Mouse (Mus musculus) gastrocnemius, postnatal 4 days (tissue): Measurements from ENCODE around the gene Taz. TPM values are rescaled to one million over a fixed set of nuclear protein-coding genes. Genes with fewer than 3 reads are reported as not detected.
A peak's percentile ranks its signal among the peaks of the same experiment; 100 is the strongest.

ENCODE experiments used
- DNase-seq, 2 experiments: peaks; one replicate each; pipeline ENCODE4 v3.0.0; 2021 to 2022; ENCODE audit warnings: low spot score in 2 of 2, mixed read lengths in 2 of 2
- total RNA-seq, 2 experiments: library from RNA; stranded (reverse); gene quantifications; 2 replicates each; pipeline ENCODE4 v1.2.3; 2021

Taz gene
- total RNA-seq, 2 experiments from 2014 or later = 54.9 to 66.2 TPM

- no peak for DNase-seq
These were observed 8.0 kb upstream of the Taz start for GRCm38 (mm10) chrX:74273422-74274322.

DNA sequence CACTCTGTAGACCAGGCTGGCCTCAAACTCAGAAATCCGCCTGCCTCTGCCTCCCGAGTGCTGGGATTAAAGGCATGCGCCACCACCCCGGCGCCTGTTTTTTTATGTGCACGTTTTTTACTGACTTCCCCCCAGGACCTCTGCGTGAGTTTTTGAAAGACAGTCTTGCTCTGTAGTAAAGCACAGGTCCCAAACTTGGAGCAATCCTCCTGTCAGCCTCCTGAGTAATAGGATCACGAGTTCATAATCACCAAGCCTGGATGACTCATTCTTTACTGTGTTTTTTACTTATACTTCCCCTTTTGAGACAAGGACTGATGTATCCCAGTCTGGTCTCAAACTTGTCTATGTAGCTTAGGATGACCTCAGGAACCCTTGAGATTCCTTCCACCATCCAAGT lies 3.8 kb upstream of the Taz start:
- no peak for DNase-seq

DNA sequence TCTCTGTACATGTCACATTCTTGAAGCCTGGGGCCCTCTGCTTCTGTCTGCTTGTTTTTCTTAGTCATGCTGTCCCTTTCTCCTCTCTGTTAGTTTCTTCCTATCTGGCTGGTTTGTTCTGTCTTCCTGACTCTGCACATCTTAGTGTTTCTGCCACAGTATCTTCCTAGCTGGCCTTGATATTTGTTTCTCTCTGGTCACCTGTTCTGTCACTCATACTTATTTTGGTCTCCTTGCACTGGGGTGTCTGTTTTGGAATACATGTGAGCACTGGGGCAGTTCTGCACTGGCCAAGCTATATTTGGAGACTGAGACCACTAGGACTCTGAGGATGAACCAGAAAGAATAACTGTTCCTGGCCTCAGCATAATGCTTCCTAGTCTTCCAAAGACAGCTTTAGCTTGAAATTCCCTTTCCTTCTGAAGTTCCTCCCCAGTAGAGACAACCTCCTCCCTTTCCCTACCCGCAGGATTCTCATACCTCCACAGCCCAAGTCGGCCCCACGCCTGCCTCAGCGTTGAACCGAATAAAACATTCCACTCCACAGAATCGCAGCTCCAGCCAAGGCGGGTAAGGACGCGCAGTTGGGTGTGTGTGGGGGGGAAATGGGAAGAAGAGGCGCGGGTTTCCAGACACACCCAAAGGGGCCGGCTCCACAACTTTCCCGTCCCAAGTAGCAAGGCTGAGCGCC lies 526 bp upstream of the Taz start:
- no peak for DNase-seq

GRCm38 (mm10) chrX:74282395-74283091 lies 831 bp downstream of the Taz start:
- peak; percentile 54 to 79 for DNase-seq

- no peak for DNase-seq
These were observed 1.4 kb downstream of the Taz start for GRCm38 (mm10) chrX:74283092-74283437.

DNA sequence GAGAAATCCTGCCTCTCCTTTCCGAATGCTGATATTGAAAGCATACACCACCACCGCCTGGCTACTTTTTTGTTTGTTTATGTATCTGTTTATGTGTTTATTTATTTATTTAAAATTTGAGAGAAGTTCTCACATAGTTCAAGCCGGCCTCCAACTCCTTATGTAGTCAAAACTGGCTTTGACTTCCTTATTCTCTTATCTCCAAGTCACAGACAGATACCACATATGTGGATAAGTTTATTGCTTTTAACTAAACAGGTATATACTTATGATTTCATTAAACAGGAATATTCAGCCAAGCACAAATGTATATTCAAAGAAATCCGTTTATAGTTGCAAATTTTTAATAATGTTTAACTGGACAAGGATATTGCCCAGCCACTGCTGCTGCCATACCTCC lies 11.7 kb downstream of the Taz start:
- DNase-seq = no peak

DNA sequence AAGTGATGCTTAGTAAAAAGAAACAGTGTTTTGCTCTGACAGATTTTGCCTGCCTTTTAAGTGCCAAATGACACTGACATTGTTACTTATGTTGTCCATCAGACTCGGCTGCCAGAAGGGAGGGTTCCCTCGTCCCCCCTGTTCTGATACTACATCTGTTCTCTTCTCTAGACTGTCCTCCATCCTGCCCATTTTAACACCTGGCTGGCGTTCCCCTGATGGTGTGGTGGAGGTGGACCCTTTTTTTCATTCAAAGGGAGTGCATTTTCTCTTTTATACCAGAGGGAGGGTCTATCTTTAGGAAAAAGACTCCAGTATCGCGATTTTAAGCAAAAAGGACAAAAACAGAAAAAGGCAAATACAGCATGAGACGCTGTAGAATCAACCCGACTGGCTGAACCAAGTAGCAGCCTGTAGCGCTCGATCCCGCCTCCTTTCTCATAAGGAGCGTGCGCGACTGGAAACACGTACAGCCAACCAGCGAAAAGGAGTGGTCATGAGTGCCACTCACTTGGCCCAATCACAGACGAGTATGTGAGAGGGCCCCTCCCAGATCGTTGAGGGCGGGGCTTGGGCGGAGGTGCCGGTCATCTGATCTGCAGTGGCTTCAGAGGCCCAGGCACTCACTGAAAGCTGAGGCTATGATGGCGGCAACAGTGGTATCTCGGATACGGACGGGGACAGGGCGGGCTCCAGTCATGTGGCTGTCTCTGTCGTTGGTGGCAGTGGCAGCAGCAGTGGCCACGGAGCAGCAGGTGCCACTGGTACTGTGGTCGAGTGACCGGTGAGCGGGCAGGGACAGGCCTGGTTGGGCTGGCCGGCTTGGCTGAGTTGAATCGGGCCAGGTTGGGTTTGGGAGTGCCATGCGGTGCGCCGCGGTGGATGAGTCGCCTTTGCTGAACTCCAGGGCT lies 15.1 kb downstream of the Taz start, which contains the start of gene Atp6ap1:
Gene Atp6ap1, plus strand, starts transcription at position 560 of the 911 bp plus-strand sequence.
- DNase-seq = peak; percentile 73 to 91

DNA sequence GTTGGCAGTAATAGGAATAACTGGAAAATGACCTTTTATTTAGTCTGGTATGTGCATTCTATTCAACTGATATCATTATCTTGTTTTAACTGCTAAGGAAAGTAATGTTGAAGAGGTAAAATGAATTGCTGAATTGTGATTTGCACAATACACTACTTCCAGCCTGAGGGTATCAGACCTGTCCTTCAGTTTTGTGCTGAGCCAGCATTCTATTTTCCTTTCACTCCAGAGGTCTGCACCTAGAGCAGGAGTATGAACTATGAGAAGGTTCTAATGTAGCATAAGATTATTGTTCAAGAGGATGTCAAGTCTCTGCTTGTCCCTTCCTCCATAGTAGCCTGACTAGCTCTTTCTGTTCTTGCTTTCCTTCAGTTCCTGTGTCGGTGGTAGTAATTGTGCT lies 16.6 kb downstream of the Taz start:
- no peak for DNase-seq

- DNase-seq = no peak
These were observed 18.0 kb downstream of the Taz start for GRCm38 (mm10) chrX:74299721-74300120.

DNA sequence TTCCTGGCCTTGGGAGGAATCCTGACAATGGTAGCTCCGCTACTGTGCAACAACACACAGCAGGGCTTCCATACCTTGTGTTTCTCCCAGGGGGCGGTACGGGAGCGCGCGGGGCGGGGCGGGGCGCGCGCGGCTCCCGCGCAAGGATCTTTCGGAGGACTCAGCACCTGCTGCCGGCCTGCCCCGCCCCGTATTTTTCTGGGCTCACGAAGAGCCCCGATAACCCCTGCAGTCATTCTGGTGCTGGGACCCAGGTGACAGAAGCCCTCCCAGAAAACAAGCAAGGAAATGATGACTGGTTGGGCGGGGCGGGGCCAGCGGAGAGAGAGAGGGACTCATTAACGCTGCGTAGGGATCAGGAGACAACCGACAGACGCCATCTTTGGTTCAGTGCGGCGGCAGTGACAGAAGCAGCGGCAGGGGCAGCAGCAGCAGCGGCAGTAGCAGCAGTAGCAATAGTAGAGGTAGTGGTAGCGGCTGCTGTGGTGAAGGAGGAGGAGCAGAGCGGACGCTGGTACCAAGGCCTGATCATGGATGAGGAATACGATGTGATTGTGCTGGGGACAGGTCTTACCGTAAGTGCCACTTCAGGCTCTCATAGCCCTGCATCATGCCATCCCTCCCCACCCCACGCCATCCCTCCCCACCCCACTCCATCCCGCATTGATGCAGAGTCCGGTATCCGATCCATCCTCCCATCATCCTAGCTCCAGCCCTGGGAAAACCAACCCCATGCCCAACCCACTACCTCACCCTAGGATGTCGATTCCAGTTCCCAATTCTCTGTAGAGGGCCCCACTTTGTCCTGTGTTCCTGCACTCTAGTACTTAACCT lies 23.4 kb downstream of the Taz start, which contains the start of gene Gdi1:
Gene Gdi1, plus strand, starts transcription at position 132 of the 834 bp plus-strand sequence.
- DNase-seq = peak; percentile 28 to 63

GRCm38 (mm10) chrX:74312540-74313464 lies 31.1 kb downstream of the Taz start, which contains the start of gene Fam50a:
Gene Fam50a (plus strand): TSS chrX:74313033.
- DNase-seq = peak; percentile 72 to 86

DNA sequence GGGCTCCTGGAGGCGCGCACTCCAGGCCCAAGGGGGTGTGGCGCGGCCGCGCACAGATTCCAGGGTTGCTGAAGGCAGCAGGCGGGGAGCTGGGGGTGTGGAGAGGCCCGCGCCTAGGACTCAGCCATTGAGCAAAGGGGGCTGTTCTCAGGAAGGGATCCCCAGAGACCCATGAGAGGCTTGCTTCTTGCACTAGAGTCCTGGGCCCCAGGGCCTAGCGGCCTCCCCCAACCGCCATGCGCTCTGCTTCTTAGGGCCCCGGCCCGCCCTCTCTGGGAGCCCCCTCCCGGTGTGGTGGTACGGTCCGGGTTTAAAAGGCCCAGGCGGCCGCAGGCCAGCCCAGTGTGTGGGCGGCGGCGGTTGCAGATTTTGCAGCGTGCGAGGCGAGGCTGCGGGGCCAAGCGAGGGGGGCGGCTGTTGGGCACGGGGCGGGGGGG lies 47.0 kb downstream of the Taz start, which contains the start of gene Plxna3:
Gene Plxna3, plus strand, starts transcription at position 342 of the 437 bp plus-strand sequence.
- peak; percentile 50 to 71 for DNase-seq

GRCm38 (mm10) chrX:74329215-74329671 lies 47.5 kb downstream of the Taz start:
- no peak for DNase-seq

- no peak for DNase-seq
These were observed 48.6 kb downstream of the Taz start for GRCm38 (mm10) chrX:74330166-74330930.
